Mouse (Mus musculus): ENCODE results near the gene Icam4.
"Not testable (repeated sequence)": the region's sequence is repeated elsewhere in the genome, so short reads cannot be mapped to it uniquely, and the experiment has no call there.

The Icam4 gene

DNA sequence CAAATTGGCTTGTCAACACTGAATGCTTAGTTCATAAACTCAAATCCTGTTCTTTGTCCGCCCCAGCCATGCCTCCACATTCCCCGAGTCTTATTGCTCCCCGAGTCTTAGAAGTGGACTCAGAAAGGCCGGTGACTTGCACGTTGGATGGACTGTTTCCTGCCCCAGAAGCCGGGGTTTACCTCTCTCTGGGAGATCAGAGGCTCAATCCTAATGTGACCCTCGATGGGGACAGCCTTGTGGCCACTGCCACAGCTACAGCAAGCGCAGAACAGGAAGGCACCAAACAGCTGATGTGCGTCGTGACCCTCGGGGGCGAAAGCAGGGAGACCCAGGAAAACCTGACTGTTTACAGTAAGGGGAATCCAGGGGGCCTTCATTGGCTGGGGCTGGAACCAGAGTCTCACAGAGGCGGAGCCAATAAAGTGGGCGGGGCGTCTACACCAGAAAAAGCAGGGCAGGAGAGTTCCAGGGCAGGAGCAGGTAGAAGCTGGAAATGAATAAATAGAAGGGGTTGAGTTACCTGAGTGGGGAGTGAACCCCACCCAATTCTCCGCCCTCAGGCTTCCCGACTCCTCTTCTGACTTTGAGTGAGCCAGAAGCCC, 5.4 kb downstream of the Icam4 start:
- no peak for ATAC-seq (ENCODE audit: low TSS enrichment)

DNA sequence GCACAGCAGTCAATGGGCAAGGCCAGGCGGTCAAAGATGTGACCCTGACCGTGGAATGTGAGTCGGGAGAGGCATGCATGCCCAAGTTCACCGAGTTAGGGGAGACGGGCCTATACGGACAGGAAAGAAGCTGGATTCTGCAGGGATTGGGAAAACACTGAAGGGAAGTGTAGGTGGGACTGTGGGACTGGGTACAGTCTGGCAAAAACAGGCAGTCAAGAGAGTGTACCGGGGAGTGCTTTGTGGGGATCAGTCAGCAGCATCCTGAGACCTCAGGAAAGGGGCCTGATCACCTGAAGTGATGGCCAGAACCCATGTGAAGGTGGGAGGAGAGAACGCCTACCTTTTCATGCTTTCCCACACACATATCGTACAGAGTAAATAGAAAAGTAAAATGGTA, 6.4 kb downstream of the Icam4 start:
- no peak for ATAC-seq (ENCODE audit: low TSS enrichment)

DNA sequence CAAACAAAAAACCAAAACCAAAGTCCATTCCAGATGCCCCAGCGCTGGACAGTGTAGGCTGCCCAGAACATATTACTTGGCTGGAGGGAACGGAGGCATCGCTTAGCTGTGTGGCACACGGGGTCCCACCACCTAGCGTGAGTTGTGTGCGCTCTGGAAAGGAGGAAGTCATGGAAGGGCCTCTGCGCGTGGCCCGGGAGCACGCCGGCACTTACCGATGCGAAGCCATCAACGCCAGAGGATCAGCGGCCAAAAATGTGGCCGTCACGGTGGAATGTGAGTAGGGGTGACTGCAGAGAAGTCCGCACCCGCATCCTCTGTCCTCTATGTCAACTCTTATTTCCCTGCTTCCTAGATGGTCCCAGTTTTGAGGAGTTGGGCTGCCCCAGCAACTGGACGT, 7.0 kb downstream of the Icam4 start:
- ATAC-seq (ENCODE audit: low TSS enrichment) = no peak

DNA sequence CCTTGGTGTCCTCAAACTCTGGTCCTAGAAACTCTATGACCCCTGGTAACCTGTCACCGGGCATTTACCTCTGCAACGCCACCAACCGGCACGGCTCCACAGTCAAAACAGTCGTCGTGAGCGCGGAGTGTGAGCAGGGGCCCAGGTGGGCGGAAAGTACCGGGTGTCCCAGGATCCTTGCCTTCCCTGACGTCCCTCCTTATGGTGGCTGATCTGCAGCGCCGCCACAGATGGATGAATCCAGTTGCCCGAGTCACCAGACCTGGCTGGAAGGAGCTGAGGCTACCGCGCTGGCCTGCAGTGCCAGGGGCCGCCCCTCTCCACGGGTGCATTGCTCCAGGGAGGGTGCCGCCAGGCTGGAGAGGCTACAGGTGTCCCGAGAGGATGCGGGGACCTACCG, 7.5 kb downstream of the Icam4 start:
- no peak for ATAC-seq (ENCODE audit: low TSS enrichment)

DNA sequence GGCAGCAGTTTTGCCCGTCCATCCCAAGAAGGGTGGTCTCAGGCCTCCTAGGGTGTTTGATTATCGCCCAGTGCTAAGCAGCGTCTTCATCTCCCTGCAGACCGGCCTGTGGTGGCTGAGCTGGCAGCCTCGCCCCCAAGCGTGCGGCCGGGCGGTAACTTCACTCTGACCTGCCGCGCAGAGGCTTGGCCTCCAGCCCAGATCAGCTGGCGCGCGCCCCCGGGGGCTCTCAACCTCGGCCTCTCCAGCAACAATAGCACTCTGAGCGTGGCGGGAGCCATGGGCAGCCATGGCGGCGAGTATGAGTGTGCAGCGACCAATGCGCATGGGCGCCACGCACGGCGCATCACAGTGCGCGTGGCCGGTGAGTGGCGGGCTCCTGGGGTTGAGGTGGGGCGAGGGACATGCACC, 8.3 kb downstream of the Icam4 start:
- ATAC-seq (ENCODE audit: low TSS enrichment) = no peak

DNA sequence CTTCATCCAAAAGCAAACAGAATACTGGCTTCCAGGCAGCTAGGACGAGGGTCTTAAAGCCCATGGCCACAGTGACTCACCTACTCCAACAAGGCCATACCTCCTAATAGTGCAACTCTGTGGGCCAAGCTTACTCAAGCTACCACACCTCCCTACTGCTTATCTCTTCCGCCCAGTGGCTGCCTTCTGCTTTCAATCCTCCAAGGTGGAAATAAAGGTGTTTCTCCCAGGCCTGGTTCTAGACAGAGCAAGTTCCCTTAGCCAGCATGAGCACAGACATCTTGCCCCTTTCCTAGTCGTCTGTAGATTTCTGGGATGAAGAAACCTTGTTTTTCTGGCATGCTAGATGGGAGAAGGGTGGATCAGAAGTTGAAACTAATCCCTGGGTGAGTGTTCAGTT, 10.6 kb downstream of the Icam4 start:
- ATAC-seq (ENCODE audit: low TSS enrichment) = no peak

DNA sequence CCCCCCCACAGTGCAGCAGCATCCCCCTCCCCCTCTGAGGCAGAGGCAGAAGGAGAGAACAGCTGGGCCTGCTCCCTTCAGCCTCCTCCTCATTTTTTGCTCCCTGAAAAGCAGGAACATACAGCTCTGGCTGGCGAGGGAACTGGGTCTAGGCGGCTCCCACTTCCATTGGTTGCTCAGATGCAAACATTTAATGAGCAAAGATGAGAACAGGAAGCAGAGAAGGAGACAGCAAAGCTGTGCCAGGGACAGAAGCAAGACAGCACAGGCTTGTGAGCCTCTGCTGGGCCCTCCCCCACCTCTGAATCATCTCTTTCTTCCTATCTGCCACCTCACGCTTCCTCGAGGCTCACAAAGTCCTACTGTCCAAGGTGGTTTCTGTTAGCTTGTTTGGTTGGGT, 12.1 kb downstream of the Icam4 start:
- peak; percentile 91 for ATAC-seq (ENCODE audit: low TSS enrichment)

DNA sequence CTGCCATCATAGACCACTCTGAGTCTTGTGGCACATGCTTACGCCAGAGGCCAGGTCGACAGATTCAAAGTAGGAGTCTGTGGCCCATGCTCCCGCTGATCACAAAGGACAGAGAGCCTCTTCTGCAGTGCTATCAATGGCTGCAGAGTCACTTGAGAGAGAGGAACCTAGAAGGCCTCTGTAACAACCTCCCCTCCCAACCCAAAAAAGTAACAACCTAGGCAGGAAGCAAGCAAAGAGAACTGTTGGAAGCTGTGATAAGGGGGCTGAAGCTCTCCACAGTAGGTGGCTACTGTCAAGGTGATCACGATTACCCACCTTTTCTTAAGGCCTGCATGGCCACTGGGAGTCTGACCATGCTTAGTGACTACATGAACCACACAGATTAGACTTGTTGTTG, 14.4 kb downstream of the Icam4 start:
- ATAC-seq (ENCODE audit: low TSS enrichment) = no peak

DNA sequence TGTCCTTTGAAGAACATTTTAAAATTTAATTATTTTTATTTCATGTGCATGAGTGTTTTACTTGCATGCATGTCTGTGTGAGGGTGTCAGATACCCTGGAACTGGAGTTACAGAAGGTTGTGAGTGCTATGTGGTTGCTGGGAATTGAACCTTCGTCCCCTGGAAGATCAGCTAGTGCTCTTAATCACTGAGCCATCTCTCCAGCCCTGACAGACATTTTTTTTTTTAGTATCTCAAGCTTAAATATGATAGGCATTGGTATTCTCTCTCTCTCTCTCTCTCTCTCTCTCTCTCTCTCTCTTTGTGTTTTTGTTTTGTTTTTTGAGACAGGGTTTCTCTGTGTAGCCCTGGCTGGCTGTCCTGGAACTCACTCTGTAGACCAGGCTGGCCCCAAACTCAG, 15.6 kb downstream of the Icam4 start:
- not testable (repeated sequence) for ATAC-seq (ENCODE audit: low TSS enrichment)

DNA sequence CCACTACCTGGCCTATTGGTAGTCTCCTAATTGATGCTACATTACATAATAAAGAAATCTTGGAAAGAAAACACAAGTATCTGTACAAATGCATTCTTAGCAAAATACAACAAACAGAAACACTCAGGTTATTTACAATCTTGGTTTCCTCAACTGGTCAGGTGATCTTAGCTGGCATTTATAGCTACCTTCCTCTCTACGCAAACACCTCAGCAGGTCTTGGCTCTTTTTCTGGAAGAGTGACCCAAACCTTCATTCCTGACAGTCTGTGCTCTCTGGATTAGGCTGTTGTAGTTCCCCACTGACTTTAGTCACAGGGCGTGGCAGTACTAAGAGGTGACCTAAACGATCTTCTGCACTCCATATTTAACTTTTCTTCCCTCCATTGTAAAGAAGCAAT, 16.1 kb downstream of the Icam4 start:
- ATAC-seq (ENCODE audit: low TSS enrichment) = no peak

DNA sequence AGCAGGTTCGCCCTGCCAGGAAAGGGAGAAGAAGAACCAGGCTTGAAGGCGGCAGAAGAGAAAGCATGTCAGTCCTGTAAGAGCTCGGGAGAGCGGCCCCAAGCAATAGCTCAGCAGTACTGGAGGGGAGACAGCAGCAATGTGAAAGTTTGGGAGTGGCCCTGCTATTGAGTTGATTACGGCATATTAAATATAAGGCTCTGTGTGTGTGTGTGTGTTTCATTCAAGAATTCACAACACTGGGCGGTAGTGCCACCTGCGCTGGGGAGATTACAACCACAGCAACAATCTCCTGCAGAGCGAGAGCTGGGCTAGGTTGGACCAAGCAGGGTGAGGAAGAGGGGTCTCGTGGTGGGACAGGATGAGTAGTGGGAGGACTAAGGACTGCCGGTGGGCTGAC, 22.4 kb downstream of the Icam4 start:
- ATAC-seq (ENCODE audit: low TSS enrichment) = no peak

DNA sequence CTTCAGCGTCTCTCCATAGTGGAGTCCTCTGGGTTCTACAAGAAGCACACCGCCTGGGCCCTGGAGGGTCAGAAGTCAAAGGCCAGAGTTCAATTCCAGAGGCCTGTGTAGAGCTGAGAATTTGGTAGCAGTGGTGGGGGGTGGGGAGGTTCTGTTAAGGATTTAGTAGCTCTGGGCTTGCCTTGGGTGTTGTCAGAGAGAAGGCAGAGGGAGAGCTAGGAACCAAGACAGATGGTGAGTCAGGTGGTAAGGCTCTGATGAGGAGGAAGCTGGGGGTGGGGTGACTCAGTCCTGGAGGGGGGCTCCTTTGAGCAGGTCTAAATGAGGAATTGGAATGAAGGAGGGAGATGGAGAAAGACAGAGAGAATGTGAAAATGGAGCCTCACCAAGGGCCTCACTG, 33.8 kb downstream of the Icam4 start:
- ATAC-seq (ENCODE audit: low TSS enrichment) = peak; percentile 96

DNA sequence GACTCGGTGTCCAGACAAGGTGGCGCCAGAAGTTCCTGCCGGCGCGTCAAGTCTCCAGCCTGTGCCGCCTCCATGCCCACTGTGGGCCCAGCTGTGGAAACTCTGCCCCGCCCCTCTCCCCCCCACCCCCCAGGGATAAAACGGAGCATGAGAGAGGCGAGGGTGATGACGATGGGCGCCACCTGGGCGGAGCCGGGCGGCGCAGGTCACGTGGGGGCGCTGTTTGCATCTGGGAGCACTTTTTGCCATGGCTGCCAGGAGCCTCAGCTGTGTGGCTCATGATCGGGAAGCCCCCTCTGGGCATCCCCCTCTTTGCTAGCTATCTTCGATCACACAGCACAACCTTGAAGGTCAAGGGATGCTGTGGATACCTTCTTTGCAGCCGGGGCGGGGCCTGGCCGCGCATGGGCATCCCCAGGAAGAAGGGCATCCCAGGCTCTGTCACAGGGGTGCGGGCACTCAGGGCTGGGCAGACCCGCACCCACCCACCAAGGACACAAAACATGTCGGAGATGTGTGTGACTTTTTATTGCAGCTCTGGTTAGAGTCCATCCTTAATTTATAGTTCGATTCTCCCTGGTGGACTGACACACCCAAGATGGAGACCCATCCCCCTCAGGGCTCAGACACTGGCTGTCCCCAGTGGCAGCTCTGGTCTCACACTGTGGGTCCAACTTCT, 38.0 kb downstream of the Icam4 start, which contains the start of gene Zglp1:
TSS of gene Zglp1 (minus strand) at position 88 of the 679 bp plus-strand sequence.
- no peak for ATAC-seq (ENCODE audit: low TSS enrichment)

DNA sequence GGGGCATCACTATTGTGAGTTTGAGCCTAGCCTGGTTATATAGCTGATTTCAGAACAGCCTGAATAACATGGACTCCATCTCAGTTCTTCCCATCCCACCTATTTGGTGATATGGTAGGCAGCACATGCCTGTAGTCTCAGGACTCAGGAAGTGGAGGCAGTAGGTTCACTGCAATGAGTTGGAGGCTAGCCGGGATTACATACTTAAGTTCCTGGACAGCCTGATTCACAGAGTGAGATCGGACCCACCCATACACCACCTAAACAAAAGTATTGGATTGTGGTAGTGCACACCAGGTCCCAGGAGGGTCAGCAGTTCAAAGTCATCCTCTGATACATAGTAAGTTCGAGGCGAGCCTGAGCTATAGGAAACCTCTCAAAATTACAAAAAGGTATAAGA, 43.5 kb downstream of the Icam4 start:
- peak; percentile 24; the same call in 1 of the 2 replicates for ATAC-seq (ENCODE audit: low TSS enrichment)

DNA sequence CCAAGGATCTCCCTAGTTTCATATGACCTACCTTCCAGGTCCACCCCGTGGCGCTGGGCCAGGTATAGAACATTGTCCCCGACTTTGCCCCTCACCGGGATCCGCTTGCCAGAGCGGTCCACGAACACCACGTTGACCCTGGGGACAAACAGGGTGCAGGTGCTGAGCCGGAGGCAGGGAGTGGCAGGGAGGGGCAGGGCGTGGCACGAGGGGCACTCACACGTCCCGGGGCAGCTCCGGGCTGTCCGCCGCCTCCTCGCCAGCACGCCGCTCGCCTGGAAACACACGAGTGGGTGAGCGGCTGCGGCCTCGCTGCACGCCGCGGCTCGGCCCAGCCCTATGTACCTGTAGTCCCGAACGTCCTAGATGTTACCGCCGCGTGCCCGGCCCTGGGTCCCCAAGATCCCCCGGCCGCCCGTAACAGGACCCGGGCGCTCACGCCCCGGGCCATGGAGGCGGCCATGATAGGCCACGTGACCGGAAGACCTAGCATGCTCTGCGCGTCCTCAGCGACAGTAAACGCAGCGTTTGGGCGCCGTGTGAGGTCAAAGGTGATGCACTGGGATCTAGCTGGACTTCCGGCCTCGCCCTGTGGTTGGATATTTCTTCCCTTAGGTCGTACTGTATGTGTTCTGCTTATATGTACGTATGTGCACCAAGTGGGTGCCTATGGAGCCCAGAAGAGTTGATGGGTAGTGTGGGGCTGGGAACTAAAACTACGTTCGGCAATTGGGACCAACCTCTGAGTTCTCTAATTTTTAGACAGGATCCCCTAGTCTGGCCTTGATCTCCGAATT, 44.1 kb downstream of the Icam4 start, which contains the start of the genes Gm49373 and Fdx1l:
TSS of gene Gm49373 (minus strand) at position 53 of the 797 bp plus-strand sequence.
TSS of gene Fdx1l (minus strand) at position 571 of the 797 bp plus-strand sequence.
- ATAC-seq (ENCODE audit: low TSS enrichment) = peak; percentile 84

DNA sequence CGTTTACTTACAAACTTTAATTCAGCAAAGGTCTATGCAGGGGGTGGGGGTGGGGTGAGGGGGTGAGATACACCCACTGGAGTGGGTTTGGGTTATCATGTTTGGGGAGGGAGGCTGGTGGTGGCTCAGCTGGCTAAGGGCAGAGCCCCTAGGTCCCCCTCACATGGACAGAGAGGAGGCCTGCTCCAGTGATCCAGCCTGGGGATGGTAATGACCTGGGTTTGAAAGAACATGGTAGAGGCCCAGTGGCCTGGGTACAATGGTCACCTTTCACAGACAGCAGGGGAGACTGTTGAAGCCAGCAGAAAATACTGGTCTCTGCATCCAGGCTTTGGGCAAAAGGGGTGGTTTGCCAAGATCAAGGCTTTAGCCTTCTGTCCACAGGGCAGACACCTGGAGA, 45.0 kb downstream of the Icam4 start:
- no peak for ATAC-seq (ENCODE audit: low TSS enrichment)

DNA sequence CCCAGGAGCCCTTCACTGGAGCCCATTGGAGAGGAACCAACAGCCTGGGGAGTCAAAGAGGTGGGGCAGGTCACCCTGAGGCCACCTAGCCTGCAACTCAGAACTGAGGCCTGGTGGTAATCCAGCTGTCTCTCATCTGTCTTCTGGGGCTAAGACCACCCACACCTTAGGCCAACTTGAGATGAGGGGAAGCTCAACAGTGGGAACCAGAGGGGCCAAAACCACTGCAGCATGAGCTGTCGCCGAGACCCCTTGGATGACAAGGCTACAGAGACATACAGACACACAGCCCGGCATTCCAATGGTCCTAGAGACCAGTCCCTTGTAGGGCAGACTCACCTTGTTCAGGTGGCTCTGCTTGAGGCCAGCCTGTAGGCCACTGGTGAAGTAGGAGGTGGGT, 46.5 kb downstream of the Icam4 start:
- no peak for ATAC-seq (ENCODE audit: low TSS enrichment)
